Mouse (Mus musculus) layer of hippocampus, adult 9-10 months (tissue): Measurements from ENCODE around the gene Maneal.
A peak's percentile ranks its signal among the peaks of the same experiment; 100 is the strongest.

ENCODE experiments used
- DNase-seq: peaks from one replicate; pipeline ENCODE4 v3.0.0; 2022; ENCODE audit warnings: low spot score

Maneal gene

GRCm38 (mm10) chr4:124849631-124850260 lies 12.2 kb downstream of the Maneal start:
- no peak for DNase-seq

- DNase-seq, result peak; percentile 94
Observed at GRCm38 (mm10) chr4:124847573-124847972, 14.4 kb downstream of the Maneal start.

- DNase-seq, result no peak
Observed at GRCm38 (mm10) chr4:124843493-124843892, 18.5 kb downstream of the Maneal start.

- DNase-seq, result no peak
Observed at GRCm38 (mm10) chr4:124840998-124841397, 21.0 kb downstream of the Maneal start.

GRCm38 (mm10) chr4:124838035-124838700 lies 23.8 kb downstream of the Maneal start:
- DNase-seq, result no peak

- no peak for DNase-seq
Observed at GRCm38 (mm10) chr4:124832796-124833195, 29.2 kb downstream of the Maneal start.

GRCm38 (mm10) chr4:124829671-124830070 lies 32.3 kb downstream of the Maneal start:
- DNase-seq, result no peak

- no peak for DNase-seq
Observed at GRCm38 (mm10) chr4:124825371-124825965, 36.5 kb downstream of the Maneal start.

- DNase-seq, result no peak
Observed at GRCm38 (mm10) chr4:124824967-124825366, 37.0 kb downstream of the Maneal start.

- no peak for DNase-seq
Observed at GRCm38 (mm10) chr4:124818832-124819231, 43.1 kb downstream of the Maneal start.

- DNase-seq, result no peak
Observed at GRCm38 (mm10) chr4:124817803-124818202, 44.2 kb downstream of the Maneal start.

GRCm38 (mm10) chr4:124815901-124816300 lies 46.1 kb downstream of the Maneal start:
- DNase-seq, result no peak

- peak; percentile 52 for DNase-seq
Observed at GRCm38 (mm10) chr4:124811347-124811975, 50.5 kb downstream of the Maneal start.

- DNase-seq, result no peak
Observed at GRCm38 (mm10) chr4:124810056-124810455, 51.9 kb downstream of the Maneal start.

GRCm38 (mm10) chr4:124809136-124809883 lies 52.7 kb downstream of the Maneal start:
- DNase-seq, result no peak

- no peak for DNase-seq
Observed at GRCm38 (mm10) chr4:124808511-124808910, 53.5 kb downstream of the Maneal start.
